Mouse (Mus musculus): ENCODE measurements around the gene Esrrb. TPM values are rescaled to one million over a fixed set of nuclear protein-coding genes. Genes with fewer than 3 reads are reported as not detected.

Gene Esrrb
- 0.13 and 0.46 TPM in 2 replicates for polyA plus RNA-seq (2015; fragmentation: Nextera tagmentation; extraction: Ambion mirVana)

DNA sequence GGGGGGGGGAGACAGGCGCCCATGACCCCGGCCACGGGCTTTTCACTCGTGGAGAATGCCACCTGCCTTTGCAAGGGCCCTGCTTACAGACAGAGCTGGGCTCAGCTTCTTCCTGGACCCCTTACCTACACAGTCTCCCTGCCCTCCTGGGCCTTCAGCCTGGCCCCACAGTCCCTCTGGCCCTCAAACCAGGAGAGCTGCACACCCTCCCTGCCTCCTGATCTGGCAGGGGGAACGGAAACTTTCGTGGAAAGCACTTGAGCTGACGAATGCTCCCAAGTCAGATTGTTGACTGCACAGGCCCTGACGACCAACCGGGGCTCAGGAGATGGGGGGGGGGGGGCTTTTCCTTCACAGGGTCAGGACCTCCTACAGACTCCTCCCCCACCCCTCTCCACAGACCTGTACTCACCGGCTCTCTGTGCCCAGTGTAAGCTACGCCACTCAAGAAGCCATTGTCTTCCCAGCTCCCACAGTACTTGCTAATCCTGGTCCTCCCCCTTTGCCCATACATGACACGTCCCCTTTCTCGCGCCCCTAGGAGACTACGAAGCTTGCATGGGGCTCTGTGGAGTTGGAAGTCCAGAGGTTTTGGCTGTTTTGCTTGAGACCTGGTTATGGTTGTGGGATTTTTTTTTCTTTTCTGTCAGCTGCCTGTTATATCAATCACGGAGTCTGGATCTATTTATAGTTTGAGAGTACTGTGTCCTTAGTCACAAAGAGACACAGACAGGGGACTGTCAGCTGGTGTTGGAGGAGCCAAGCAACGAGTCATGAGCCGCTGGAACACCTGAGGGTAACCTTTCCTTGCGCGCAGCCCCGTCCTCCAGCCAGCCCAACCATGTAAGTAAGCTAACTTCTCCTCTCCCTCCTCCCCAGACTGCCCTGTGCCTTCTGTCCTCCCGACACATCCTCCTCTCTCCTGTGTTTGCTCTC is at the start of gene Esrrb:
Gene Esrrb (plus strand): TSS at position 422 of the 936 bp plus-strand sequence.
- H3K36me3 ChIP-seq, result no peaks in the 10 kb centered on the region
- H3K27ac ChIP-seq (replicated peaks), result no peak within 1 kb of the TSS
- no peaks in the 10 kb centered on the region for H3K9me3 ChIP-seq
- H3K9ac ChIP-seq (replicated peaks), result no peak within 1 kb of the TSS
- no peak for ATAC-seq (replicated peaks)
- no peak within 1 kb of the TSS for H3K4me3 ChIP-seq
- no peaks in the 10 kb centered on the region for H3K27me3 ChIP-seq
- H3K4me1 ChIP-seq, result peaks cover 26% of the 10 kb centered on the region
- 30% methylated on average over 22 of the region's 22 CpGs for WGBS
- H3K4me2 ChIP-seq (replicated peaks), result no peak within 1 kb of the TSS

DNA sequence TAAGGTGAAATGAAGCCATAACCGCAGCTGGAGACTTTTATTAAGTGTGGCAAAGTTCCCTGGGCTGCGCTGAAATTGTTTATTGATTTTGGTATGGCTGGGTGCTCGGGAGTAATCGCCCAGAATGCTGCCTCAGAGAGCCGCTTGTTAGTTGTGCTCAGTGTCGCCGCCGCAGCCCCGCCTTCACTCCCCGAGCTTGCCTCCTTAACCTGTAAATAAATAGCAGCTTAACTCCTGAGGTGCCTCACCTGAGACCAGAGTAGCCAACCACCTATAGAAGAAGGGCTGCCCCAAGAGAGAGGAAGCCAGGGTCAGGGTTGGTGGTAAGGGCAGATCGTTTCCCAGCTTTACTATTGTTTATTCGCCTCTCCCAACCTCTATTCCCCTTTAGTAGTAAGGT is 40.3 kb upstream of the Esrrb start:
- 15% methylated on average over 12 of the region's 12 CpGs for WGBS
- no peak overlapping the region for H3K9ac ChIP-seq (replicated peaks)
- no peak overlapping the region for H3K4me2 ChIP-seq (replicated peaks)
- H3K27ac ChIP-seq (replicated peaks), result no peak overlapping the region
- H3K4me3 ChIP-seq, result no peak overlapping the region
- H3K4me1 ChIP-seq, result no peaks in the 10 kb centered on the region
- H3K36me3 ChIP-seq, result no peaks in the 10 kb centered on the region
- no peaks in the 10 kb centered on the region for H3K9me3 ChIP-seq
- no peaks in the 10 kb centered on the region for H3K27me3 ChIP-seq
- no peak for ATAC-seq (replicated peaks)

DNA sequence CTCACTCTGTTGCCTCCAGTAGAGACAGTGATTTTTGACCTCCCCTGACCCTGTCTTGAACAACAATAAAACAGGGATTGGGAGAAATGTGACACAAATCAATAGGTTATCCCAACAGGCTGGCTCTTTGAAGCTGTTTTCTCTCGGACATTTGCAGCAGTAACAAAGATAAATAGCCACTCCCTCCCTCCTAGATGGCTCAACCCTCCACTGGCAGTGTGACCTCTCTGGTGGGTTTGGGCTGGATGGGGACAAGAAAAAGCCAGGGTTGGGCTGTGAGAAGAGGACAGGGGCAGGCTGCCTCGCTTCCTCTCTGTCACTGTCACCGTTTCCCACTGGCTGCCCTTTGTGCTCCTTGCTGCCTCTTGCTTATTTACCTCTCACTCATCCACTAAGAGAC is 36.6 kb upstream of the Esrrb start:
- H3K36me3 ChIP-seq, result no peaks in the 10 kb centered on the region
- no peak for ATAC-seq (replicated peaks)
- H3K4me3 ChIP-seq, result no peak overlapping the region
- H3K4me1 ChIP-seq, result no peaks in the 10 kb centered on the region
- no peak overlapping the region for H3K27ac ChIP-seq (replicated peaks)
- H3K4me2 ChIP-seq (replicated peaks), result no peak overlapping the region
- 52% methylated on average over 3 of the region's 3 CpGs for WGBS
- no peak overlapping the region for H3K9ac ChIP-seq (replicated peaks)
- no peaks in the 10 kb centered on the region for H3K9me3 ChIP-seq
- H3K27me3 ChIP-seq, result no peaks in the 10 kb centered on the region

DNA sequence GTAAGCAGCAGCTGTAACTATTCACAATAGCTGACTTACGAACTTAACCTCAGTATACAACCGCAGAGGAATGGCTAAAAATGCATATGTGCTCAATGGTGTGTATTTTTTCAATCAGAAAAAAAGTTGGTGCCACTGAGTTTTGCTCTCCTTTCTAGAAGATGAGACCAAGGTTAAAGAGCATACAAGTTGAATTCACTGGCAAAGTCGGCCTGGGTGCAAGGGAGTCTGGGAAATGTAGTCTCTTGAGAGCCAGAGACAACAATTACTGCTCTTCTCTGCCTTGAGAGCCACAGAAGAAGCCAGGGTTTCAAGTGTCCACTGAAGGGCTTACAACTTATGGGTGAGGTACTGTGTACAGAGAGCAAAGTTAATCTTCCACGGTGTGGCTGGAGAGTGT is 31.1 kb upstream of the Esrrb start:
- WGBS, result 60% methylated on average over 4 of the region's 4 CpGs
- Histone ChIP-seq H3K36me3 (no peaks in the 10 kb centered on the region), H3K4me3 (no peak overlapping the region), H3K4me1 (peaks cover 8% of the 10 kb centered on the region), H3K9ac (replicated peaks) (no peak overlapping the region), H3K9me3 (no peaks in the 10 kb centered on the region), H3K27me3 (no peaks in the 10 kb centered on the region), H3K27ac (replicated peaks) (no peak overlapping the region), H3K4me2 (replicated peaks) (no peak overlapping the region)
- no peak for ATAC-seq (replicated peaks)

DNA sequence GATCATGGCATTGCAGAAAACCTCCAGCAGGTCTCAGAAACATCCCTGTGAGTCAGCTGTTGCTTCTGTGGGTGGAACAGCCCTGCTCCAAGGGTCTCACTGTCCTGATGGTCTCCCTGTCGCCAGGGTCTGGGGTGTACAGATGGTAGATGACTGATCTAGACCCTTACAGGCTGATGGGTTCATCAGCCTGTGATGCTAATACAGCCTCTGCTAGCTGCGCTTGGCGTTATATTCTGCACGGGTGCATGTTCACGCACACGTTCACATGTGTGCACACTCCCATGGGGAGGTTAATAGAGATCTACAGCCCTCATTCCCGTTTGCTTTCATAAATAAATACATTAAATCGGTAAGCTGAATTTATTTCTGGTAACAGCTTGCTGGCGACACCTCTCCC is 30.2 kb upstream of the Esrrb start:
- Histone ChIP-seq H3K4me1 (peaks cover 8% of the 10 kb centered on the region), H3K9me3 (no peaks in the 10 kb centered on the region), H3K4me3 (no peak overlapping the region), H3K27me3 (no peaks in the 10 kb centered on the region), H3K27ac (replicated peaks) (no peak overlapping the region), H3K9ac (replicated peaks) (no peak overlapping the region), H3K36me3 (no peaks in the 10 kb centered on the region), H3K4me2 (replicated peaks) (no peak overlapping the region)
- WGBS, result 64% methylated on average over 9 of the region's 9 CpGs
- ATAC-seq (replicated peaks), result 0 out of 2 replicates have a peak, but pooled peaks have one; percentile 38

DNA sequence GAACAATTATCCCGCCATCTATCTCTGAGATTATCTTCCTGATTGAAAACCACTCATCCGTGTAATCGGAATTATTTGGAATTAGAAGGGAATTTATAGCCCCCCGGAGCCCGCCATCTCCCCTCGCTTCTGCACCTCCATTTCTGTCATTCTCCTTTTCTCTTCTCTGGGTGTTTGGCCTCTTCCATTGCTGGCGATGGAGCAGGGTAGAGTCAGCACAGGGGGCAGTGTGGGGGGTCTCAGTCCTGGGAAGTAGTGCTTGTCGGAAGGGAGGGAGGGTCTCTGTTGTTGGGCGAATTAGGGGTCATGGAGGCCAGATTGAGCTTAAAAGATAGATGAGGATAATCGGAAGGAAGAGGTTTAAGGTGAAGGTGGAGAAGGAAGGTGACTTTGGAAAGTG is 29.7 kb upstream of the Esrrb start:
- no peak overlapping the region for H3K9ac ChIP-seq (replicated peaks)
- no peak overlapping the region for H3K4me2 ChIP-seq (replicated peaks)
- H3K9me3 ChIP-seq, result no peaks in the 10 kb centered on the region
- no peak for ATAC-seq (replicated peaks)
- no peaks in the 10 kb centered on the region for H3K36me3 ChIP-seq
- peaks cover 8% of the 10 kb centered on the region for H3K4me1 ChIP-seq
- WGBS, result 32% methylated on average over 10 of the region's 10 CpGs
- no peak overlapping the region for H3K27ac ChIP-seq (replicated peaks)
- no peak overlapping the region for H3K4me3 ChIP-seq
- H3K27me3 ChIP-seq, result no peaks in the 10 kb centered on the region

DNA sequence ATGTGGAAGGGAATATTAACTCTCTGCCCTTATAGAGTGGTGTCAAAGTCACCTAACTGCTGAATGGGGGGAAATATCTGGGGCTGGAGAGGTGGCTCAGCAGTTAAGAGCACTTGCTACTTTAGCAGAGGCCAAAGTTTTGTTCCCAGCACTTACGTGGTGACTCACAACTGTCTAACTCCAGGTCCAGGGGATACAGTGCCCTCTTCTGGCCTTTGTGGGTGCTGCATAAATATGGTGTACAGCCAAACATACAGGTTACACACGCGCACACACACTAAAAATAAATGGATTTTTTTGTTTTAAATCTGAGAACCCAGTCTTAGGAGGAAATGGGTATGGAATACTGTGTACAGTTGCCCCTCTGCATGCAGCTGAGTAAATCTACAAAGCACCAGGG is 24.7 kb upstream of the Esrrb start:
- no peak overlapping the region for H3K9ac ChIP-seq (replicated peaks)

DNA sequence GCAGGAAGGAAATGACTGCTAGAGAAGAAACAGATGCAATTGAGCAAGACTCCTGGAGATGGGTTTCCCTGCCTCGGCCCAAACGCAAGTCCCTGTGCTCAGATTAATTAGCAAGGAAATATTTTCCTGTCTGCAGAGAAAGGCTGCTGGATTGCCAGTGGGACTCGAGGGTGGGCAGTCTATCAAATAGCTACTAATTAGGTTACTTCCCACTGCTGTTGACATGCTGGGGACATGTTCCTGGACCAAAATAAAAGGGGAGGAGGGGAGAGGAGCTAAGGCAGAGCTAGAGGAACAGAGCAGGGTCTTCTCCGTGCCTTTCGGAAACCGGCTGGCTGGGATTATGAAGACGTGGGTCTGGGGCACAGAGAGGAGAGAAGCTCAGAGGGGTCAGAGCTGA is 24.0 kb upstream of the Esrrb start:
- Histone ChIP-seq H3K4me3 (no peak overlapping the region), H3K27me3 (no peaks in the 10 kb centered on the region), H3K9ac (replicated peaks) (no peak overlapping the region), H3K4me1 (peaks cover 10% of the 10 kb centered on the region), H3K27ac (replicated peaks) (no peak overlapping the region), H3K4me2 (replicated peaks) (no peak overlapping the region), H3K36me3 (no peaks in the 10 kb centered on the region), H3K9me3 (no peaks in the 10 kb centered on the region)
- ATAC-seq (replicated peaks), result no peak; the same call in 1 of the 2 replicates
- 22% methylated on average over 7 of the region's 7 CpGs for WGBS

More for the DNA sequence above, 24.7 kb upstream of the Esrrb start:
- no peaks in the 10 kb centered on the region for H3K27me3 ChIP-seq
- no peak for ATAC-seq (replicated peaks)
- no peak overlapping the region for H3K4me3 ChIP-seq
- WGBS, result 95% methylated on average over 3 of the region's 3 CpGs
- no peak overlapping the region for H3K4me2 ChIP-seq (replicated peaks)
- H3K4me1 ChIP-seq, result peaks cover 11% of the 10 kb centered on the region
- H3K9me3 ChIP-seq, result no peaks in the 10 kb centered on the region
- H3K36me3 ChIP-seq, result no peaks in the 10 kb centered on the region
- no peak overlapping the region for H3K27ac ChIP-seq (replicated peaks)

DNA sequence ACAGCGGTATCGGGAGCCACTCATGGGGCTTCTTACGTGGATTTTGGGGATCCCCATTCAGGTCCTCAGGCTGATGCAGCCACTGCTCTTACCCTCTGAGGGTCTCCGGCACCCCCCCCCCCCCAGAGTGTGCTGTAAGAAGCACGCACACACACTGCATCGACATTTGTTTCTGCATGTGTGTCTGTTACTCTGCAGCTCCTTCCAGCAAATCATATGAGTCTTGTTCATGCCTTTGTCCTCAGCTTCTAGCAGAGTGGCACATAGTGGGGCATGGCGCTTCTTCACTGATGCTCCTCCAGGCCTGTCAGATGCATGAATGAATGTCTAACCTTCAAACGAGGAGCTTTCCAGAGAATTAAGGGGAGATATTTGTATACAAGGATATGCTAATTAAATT is 11.4 kb upstream of the Esrrb start:
- Histone ChIP-seq H3K9ac (replicated peaks) (no peak overlapping the region), H3K4me1 (peaks cover 10% of the 10 kb centered on the region), H3K4me2 (replicated peaks) (no peak overlapping the region), H3K36me3 (no peaks in the 10 kb centered on the region), H3K9me3 (no peaks in the 10 kb centered on the region), H3K4me3 (no peak overlapping the region), H3K27ac (replicated peaks) (0 out of 2 replicates have a peak overlapping the region, but pooled peaks have one; percentile 7), H3K27me3 (no peaks in the 10 kb centered on the region)
- WGBS, result 58% methylated on average over 8 of the region's 8 CpGs
- ATAC-seq (replicated peaks), result peak; percentile 55; the same call in 1 of the 2 replicates

DNA sequence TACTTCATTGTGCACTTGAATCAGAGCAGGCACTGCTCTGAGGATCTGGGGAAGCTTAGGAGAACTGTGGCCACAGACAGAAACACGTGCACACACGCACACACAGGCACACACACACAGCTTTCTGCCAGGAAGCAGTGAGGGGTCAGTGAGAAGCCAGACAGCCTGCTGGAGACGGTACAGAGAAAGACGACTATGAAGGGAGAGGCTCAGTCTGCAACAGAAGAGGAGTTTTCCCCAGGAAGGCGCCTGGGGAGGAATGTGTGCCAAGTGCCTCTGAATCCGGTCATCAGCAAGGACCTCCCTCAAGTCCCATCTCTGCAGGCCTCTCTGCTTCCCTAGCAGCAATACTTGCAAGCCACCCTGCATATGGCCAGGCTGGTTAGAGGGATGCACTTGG is 1.5 kb upstream of the Esrrb start:
- H3K9me3 ChIP-seq, result no peaks in the 10 kb centered on the region
- 72% methylated on average over 6 of the region's 6 CpGs for WGBS
- no peak overlapping the region for H3K27ac ChIP-seq (replicated peaks)
- no peaks in the 10 kb centered on the region for H3K36me3 ChIP-seq
- H3K9ac ChIP-seq (replicated peaks), result no peak overlapping the region
- peaks cover 15% of the 10 kb centered on the region for H3K4me1 ChIP-seq
- no peak overlapping the region for H3K4me3 ChIP-seq
- no peak for ATAC-seq (replicated peaks)
- H3K27me3 ChIP-seq, result no peaks in the 10 kb centered on the region
- no peak overlapping the region for H3K4me2 ChIP-seq (replicated peaks)

DNA sequence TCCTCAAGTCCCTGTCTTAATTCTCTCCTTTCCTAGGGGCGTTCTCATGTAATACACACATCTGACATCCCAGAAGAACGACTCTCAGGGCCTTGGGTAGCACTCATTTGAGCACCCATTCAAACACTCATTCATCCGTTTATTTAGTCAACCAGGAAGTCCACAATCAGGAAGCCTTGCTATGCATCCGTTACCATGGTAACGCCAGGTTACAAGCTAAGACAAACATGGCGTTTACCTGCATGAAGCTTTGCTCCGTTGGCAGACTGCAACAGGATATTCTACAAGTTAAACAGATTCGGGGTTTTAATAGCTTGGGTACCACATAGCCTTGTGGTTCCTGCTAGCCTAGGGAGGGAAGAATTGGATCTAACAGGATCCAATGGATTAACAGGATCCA is 1.0 kb upstream of the Esrrb start:
- Histone ChIP-seq H3K9ac (replicated peaks) (no peak overlapping the region), H3K36me3 (no peaks in the 10 kb centered on the region), H3K4me1 (peaks cover 20% of the 10 kb centered on the region), H3K27ac (replicated peaks) (no peak overlapping the region), H3K4me3 (no peak overlapping the region), H3K9me3 (no peaks in the 10 kb centered on the region), H3K27me3 (no peaks in the 10 kb centered on the region), H3K4me2 (replicated peaks) (no peak overlapping the region)
- 81% methylated on average over 8 of the region's 8 CpGs for WGBS
- no peak for ATAC-seq (replicated peaks)

DNA sequence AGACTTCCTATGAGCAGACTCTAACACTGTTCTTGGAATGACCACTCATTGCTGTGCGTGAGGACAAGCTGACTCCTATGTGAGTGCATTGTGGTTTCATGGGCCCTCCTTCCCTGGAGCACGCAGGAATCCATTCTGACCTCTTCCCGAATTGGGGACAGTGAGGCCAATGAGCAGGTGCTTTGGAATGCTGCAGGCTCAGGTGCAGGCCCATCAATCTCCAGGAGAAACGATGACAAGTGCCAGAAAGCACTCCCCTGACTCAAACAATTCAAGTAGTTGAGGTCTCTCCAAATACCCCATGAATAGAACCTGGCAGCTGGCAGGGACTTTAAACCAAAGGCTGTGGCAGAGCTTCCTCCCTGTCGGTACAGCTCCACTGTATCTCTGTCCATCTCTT is 3.4 kb downstream of the Esrrb start:
- 7% methylated on average over 5 of the region's 5 CpGs for WGBS
- Histone ChIP-seq H3K4me3 (no peak overlapping the region), H3K9ac (replicated peaks) (no peak overlapping the region), H3K27ac (replicated peaks) (peak overlapping the region; percentile 19; the same call in 1 of the 2 replicates), H3K36me3 (no peaks in the 10 kb centered on the region), H3K4me2 (replicated peaks) (no peak overlapping the region), H3K9me3 (no peaks in the 10 kb centered on the region), H3K4me1 (peaks cover 26% of the 10 kb centered on the region), H3K27me3 (no peaks in the 10 kb centered on the region)
- ATAC-seq (replicated peaks), result no peak

All from forebrain, embryonic 15.5 days (tissue).